Mouse (Mus musculus) MN1 (cell line): ENCODE data around the gene Hid1.
"Not testable (repeated sequence)": the region's sequence is repeated elsewhere in the genome, so short reads cannot be mapped to it uniquely, and the experiment has no call there.

Source experiments
- DNase-seq: peaks from one replicate; pipeline ENCODE4 v3.0.0-alpha.2; 2016; ENCODE audit warnings: low spot score

Gene Hid1

DNA sequence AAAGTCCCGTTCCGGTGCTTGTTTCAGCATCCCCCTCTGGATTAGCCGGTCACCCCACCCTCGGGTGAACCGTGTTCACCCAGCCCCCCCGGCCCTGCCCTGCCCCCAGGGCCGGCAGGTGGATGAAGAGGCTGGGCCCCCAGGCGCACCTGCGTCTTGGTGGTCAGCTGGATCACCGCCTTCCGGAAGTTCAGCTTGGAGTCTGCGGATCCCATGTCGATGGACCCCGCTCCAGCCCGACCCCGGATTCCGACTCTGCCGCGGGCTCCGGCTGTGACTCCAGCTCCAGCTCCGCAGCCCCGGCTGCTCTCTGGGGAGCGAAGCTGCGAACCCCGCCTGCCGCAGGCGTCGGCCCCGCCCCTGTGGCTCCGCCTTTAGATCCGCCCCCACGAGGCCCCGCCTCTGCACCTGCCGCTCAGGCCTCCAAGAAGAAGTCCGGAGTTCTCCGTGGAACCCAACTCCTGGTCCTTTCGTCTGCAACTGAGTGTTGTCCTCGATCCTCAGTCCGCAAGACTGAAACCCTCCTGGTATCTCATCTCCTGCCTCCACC, at the start of gene Hid1:
TSS of gene Hid1 (minus strand) at position 362 of the 550 bp plus-strand sequence.
- DNase-seq: peak; percentile 89

GRCm38 (mm10) chr11:115409556-115409955, 42.0 kb upstream of the Hid1 start:
- no peak for DNase-seq

GRCm38 (mm10) chr11:115408266-115408920, 40.8 kb upstream of the Hid1 start:
- DNase-seq: no peak

GRCm38 (mm10) chr11:115406858-115407401, 39.4 kb upstream of the Hid1 start:
- DNase-seq: no peak

DNA sequence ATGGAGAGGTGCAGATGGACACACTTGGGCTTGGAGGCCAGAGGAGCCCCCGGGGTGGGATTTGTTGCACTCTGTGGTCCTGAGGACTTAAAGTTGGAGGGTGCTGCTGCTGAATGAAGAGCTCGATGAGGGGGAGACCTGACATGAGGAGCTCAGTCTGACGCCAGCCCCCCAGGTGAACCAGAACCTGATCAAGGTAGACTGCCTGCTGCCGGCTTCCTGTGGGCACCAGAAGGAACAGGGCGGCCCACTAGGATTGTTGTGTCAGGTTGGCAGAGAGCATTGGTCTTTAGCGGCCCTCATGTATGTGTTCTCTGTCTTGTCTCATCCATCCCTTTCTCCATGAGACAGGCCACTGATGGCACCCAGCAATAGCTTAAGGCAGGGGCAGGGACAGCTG, 38.2 kb upstream of the Hid1 start:
- DNase-seq: no peak

GRCm38 (mm10) chr11:115403338-115404124, 36.0 kb upstream of the Hid1 start, which contains the start of gene Mrpl58:
Mrpl58 (plus strand) TSS chr11:115403752.
- DNase-seq: peak; percentile 89

- peak; percentile 82 for DNase-seq
Observed at GRCm38 (mm10) chr11:115400630-115401391, 33.3 kb upstream of the Hid1 start.

GRCm38 (mm10) chr11:115400126-115400525, 32.6 kb upstream of the Hid1 start:
- DNase-seq: no peak

DNA sequence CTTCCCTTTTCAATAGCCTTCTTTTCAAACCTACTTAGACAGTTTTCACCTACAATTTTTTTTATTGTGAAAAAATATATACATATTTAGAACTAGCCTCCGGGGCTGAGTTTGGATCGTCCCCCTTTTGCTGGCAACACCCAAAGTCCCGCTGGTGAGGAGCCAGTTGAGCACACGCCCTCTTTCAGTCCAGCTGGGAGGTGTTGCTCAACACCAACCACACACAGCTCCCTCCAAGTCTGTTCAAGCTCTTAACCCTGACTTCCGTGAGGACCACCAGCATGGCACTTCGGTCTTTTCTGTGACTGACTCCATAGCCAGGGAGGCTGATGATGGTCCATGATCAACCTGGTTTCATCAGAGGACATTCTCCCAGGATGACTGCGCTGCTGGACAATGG, 30.5 kb upstream of the Hid1 start:
- DNase-seq: no peak

DNA sequence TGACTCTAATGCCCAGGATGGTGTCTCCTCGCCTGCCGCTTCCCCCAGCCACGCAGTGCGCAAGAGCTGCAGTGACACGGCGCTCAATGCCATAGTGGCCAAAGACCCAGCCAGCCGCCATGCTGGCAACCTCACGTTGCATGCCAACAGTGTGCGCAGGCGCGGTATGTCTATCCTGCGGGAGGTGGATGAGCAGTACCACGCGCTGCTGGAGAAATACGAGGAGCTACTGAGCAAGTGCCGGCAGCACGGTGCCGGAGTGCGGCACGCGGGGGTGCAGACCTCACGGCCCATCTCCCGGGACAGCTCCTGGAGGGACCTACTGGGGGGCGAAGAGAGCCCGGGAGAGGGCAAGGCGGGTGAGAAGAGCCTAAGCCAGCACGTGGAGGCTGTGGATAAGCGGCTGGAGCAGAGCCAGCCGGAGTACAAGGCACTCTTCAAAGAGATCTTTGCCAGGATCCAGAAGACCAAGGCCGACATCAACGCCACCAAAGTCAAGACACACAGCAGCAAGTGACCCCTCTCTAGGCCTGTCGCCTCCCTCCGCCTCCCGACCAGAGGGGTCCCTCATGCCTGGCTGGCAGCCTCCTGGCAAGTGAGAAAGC, 26.3 kb upstream of the Hid1 start:
- DNase-seq: no peak

DNA sequence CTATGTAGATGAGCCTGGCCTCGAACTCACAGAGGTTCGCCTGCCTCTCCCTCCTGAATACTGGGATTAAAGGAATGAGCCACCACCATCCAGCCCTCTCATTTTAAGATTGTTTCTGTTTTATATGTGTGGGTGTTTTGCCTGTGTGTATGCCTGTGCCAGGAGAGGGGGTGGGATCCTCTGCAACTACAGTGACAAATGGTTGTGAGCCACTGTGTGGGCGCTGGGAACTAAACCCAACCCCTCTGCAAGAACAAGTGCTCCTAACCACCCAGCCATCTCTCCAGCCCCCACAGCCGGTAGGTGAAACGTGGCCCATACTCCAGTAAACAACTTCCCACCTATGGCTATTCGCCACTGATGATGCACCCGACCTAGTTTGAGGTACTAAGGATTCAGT, 23.8 kb upstream of the Hid1 start:
- DNase-seq: no peak

GRCm38 (mm10) chr11:115386859-115387258, 19.3 kb upstream of the Hid1 start:
- not testable (repeated sequence) for DNase-seq

DNA sequence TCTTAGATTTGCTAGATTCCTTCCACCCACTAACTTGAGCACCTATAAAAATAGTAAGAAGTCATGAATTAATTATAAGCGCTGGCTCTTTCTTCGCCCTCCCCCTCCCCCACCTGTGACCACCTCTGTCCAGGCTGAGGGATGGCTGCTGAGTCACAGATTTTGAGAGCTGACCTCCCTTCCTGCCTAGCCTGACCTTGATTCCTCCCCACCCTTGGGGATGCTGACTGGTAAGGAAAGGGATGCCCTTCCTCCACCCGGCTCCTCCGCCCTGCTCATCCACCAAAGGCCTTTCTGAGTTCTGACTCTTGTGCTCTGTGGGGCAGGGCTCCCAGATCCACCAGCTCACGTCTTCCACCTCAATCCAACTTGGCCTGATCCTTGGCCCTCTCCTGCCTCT, 17.0 kb upstream of the Hid1 start:
- DNase-seq: peak; percentile 24

DNA sequence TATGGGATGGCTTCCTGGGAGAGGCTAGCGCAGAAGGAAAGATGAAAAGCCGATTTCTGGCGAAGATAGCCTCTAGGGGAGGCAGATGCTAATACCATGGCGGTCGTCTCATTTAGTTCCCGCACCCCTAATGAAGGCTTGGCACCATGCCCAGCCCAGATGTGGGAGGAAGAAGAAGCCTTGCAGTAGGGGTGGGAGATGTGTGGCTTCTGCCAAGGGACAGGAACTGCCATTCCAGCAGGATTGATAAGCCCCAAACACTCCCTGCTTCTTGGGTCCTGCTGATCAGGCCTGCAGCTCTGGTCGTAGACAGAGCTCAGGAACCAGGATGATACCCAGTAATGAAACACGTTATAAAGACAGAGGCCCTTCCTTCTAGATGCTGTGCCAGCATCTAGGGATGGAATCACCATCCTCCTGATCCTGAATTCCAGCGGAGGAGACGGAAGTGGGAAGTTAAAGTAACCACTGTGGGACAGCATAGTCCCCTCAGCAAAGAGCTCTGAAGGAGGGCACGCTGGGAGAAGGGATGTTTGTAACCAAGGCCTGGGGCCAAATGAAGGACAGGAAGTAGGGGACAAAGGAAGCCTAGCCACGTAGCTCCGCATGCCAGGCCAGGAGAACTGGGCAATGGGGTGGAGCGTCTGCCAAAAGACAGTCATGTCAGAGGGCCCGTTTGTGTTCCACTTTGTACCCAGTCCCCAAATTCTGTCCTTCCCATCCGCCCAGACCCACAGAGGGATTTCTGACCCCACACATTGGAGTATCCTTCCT, 16.3 kb upstream of the Hid1 start:
- DNase-seq: peak; percentile 69

DNA sequence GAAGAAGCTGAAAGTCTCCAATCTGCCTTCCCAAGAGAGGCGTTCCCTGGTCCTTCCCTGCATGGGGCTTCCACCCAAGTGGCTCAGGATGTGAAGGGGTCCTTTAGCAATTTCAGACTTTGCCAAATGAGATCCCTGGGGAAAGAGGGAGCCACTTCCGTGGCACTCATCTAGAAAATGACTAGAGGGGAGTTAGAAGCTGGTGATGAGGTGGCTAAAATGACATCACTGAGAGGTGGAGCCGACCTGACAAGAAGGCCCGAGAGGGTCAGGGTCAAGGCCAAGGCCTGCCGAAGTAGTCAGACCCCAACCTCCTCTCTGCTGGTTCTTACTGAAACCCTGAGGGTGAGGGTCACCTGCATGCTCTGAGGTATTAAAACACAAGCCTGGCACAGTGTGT, 15.3 kb upstream of the Hid1 start:
- peak; percentile 49 for DNase-seq

DNA sequence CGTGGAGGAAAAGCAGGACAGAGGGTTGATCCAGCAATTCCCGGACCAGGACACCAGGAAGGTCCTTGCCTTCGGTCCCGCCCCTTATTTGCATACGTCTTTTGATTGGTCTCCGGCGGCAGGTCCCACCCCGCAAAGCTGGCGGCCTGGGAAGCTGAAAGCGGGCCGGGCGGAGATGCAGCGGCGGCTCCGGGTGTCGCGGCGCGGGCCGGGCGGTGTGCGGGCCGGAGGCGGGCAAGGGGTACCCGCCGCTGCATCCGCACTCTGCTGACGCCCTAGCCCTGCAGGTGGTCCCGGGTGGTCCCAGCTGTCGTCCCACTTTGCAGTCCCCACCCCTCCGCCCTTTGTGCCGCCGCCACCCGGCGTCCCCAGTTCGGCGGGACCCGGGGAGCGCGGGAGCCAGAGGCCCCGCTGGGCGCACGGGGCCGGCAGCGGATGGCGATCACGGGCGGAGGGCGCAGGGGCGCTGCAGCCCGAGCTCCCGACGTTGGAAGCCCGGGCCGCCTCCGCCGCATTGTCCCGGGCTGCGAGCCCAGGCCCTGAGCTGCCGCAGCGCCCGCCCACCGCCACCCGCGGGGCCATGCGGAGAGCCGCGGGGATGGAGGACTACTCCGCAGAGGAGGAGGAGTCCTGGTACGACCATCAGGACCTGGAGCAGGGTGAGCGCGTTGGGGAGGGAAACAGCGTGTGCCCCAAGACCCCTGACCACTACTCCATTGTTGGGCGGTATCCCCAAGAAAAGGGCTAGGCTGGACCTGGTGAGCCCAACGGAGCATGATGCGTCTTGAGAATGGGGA, 14.4 kb upstream of the Hid1 start, which contains the start of gene Cdr2l:
TSS of gene Cdr2l (plus strand) at position 174 of the 797 bp plus-strand sequence.
- DNase-seq: peak; percentile 95

DNA sequence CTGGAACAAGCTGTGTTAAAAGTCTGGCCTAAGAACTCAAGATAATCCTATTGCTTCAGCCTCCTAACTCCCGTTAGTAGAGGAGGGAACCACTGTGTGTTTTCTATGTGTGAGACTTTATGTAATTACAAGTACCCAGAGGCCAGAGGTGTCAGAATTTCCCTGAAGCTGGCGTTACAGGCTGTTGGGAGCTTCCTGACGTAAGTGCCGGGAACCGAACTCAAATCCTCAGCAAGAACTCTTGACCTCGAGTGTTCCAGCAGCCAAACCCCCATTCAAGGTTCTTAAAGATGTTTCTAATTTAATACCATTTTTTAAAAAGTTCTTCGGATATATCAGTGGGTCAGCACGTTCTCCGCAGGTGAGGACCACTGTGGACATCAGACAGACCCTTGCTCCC, 13.7 kb upstream of the Hid1 start:
- peak; percentile 68 for DNase-seq

- no peak for DNase-seq
Observed at GRCm38 (mm10) chr11:115377854-115378253, 10.3 kb upstream of the Hid1 start.

- no peak for DNase-seq
Observed at GRCm38 (mm10) chr11:115377254-115377653, 9.7 kb upstream of the Hid1 start.

- no peak for DNase-seq
Observed at GRCm38 (mm10) chr11:115376722-115377121, 9.2 kb upstream of the Hid1 start.
